Mouse (Mus musculus) T-helper 17 cell (primary cell): ENCODE results near the gene Ifi204.
"Not testable (repeated sequence)": the region's sequence is repeated elsewhere in the genome, so short reads cannot be mapped to it uniquely, and the experiment has no call there.

Experiments
- in situ Hi-C, 2 experiments: fragments of 300-600 bp; cut with MboI, MseI; formaldehyde crosslinking; loops; 1 replicate in 1 of 2; 2 replicates in 1 of 2; pipeline ENCODE4 v1.15.1; 2025; ENCODE audit warnings: high pct_unique_total_duplicates in 2 of 2

Ifi204 gene

DNA sequence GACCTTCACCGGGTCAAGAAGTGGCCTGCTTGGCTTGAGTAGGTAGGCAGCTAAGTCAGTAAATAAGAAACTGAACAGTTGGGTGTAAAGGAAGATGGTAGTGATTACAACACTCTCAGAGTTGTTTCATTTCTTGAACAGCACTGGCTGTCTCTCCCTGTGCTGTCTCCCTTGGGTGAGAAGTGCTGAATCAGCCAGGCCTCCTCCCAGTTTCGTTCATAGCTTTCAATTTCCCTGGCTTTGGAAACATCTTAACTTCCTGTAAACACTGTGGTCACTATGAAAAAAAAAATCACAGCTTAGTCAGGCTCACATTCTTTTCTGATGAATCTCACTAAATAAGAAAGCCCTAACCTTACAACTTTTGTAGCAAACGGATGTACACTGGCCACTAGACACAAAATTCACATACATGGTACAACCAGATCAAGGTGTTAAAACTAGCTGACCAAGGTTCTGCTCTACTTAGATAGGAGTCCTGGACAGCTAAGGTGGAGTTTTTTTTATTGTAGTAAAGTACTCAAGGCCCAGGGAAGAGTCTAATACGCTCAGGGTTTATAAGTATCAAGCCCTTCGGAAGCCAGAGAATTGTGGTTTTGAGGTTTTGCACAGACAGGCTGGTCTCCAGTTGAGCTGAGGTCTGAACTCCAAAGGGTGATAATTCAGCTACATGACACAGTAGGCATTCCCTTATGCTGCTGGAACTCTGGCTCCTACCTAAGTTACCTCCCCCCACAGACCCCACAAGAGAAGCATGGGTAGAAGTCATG lies at the start of gene Ifi204:
Gene Ifi204 (minus strand): TSS at position 96 of the 770 bp plus-strand sequence.
- in situ Hi-C loops: not testable (repeated sequence)

DNA sequence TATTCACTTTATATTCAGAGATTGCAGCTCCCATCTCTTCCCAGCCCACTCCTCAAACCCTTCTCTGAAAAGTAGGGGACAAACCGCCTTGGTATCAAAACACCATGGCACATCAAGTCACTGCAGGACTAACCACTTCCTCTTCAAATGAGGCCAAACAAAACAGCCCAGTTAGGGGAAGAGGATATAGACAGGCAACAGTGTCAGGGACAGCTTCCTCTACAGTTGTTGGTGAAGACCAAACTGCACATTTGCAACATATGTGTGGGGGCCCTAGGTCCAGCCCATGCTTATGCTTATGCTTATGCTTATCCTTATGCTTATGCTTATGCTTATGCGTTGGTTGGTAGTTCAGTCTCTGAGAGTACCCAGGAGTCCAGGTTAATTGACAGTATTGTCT lies 42.6 kb upstream of the Ifi204 start:
- in situ Hi-C loops: loop anchor here (5.0 to 25.0 kb wide), 2 partner anchors 138 to 653 kb away; no protein-coding TSS in a partner anchor

DNA sequence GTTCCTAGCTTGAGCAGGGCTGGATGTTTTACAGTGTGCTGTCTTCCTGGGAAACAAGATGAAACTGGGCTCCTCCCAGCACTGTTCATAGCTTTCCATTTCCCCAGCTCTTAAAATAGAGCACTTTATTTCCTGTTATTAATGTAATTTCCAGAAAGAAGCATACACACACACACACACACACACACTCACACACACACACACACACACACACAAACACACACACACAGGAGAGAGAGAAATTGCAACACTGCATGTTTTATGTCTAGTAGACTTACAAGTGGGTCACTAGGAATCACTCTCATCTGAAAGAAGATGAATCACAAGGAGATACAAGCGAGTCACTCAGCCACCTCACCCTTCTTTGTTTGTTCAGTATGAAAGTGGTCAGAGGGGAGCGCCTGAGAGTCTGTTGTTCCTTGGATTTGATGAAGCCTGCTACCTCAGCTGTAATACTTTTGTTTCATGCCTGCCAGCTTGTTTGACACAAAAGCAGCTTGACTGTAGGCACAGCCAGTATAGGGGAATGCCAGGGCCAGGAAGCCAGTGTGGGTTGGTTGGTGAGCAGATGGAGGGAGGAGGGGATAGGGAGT lies 36.0 kb upstream of the Ifi204 start:
- in situ Hi-C loops: loop anchor here in 1 of 2 experiments (25.0 kb wide), 1 partner anchor 660 kb away; no protein-coding TSS in a partner anchor

GRCm38 (mm10) chr1:173802207-173802606 lies 35.5 kb upstream of the Ifi204 start:
- in situ Hi-C loops: loop anchor here in 1 of 2 experiments (25.0 kb wide), 1 partner anchor 660 kb away; no protein-coding TSS in a partner anchor

DNA sequence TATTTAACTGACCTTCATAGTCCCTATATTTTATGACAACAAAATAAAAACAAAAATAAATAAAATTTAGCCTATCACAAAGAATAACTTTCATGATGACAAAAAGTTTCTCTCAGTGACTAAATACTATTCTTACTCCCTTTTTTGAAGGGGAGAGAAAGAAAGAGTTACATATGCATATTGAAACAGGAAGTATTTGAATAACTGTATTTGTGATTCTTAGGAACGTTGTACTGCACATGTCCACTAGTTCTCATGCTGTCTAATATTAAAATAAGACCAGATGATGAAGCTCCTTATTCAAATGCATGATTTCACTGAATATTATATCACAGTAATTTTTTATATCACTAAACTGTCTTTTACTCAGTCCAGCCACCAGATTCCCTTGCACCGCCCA lies 35.0 kb upstream of the Ifi204 start:
- in situ Hi-C loops: loop anchor here in 1 of 2 experiments (25.0 kb wide), 1 partner anchor 661 kb away; no protein-coding TSS in a partner anchor

DNA sequence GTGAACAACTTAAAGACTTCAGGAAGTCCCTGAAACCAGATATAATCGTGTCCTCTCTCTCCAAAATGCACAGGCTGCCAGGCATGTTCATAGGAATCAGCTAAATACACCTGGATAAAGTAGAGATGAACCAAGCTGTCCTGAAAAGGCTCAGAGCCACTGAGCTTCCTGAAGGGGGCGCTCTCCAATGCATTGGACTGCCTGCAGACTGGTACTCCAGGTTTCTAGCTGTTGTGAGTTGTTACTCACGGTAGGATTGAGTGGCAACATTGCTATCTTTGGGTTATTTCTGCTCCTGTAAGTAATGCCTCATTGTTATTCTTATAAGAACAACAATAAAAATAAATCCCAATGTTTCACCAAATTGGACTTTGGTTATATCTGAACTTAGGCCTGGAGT lies 6.7 kb upstream of the Ifi204 start:
- in situ Hi-C loops: loop anchor here (5.0 kb wide), 1 partner anchor 144 kb away; no protein-coding TSS in a partner anchor

GRCm38 (mm10) chr1:173760032-173760431 lies 6.7 kb downstream of the Ifi204 start:
- in situ Hi-C loops: not testable (repeated sequence)

DNA sequence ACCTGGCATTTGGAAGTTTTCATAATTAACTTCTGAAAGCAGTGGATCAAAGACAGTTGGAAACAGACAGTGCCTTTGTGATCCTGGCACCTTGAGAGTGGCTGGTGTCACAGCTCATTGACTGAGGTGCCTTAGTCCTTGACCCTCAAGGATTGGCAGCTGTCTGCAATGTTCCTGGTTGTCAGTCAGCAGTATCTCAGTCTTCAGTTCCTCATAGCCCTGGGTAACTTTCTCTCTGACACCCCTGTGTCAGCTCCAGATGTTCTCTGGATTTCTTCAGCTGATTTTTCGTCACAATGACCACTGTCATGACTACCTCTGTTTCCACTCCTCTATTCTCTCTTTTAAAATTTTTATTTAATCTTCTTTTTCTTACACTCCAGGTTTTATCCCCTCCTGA lies 24.5 kb downstream of the Ifi204 start:
- in situ Hi-C loops: no loop called here

DNA sequence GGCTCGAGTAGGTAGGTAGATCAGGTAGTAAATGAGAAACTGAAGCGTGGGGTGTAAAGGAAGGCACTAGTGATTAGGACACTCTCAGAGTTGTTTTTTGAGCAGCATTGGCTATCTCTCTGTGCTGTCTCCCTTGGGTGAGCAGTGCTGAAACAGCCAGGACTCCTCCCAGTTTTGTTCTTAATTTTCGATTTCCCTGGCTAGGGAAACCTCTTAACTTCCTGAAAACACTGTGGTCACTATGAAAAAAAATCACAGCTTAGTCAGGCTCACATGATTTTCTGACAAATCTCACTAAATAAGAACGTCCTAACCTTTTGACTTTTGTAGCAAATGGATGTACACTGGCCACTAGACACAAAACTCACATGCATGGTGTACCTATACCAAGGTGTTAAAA lies 25.1 kb downstream of the Ifi204 start, which contains the start of gene Ifi207:
Gene Ifi207 (minus strand): TSS at position 92 of the 400 bp plus-strand sequence.
- in situ Hi-C loops: no loop called here

GRCm38 (mm10) chr1:173740537-173740936 lies 26.2 kb downstream of the Ifi204 start:
- in situ Hi-C loops: no loop called here

- in situ Hi-C loops: no loop called here
Observed at GRCm38 (mm10) chr1:173736986-173737385, 29.8 kb downstream of the Ifi204 start.

DNA sequence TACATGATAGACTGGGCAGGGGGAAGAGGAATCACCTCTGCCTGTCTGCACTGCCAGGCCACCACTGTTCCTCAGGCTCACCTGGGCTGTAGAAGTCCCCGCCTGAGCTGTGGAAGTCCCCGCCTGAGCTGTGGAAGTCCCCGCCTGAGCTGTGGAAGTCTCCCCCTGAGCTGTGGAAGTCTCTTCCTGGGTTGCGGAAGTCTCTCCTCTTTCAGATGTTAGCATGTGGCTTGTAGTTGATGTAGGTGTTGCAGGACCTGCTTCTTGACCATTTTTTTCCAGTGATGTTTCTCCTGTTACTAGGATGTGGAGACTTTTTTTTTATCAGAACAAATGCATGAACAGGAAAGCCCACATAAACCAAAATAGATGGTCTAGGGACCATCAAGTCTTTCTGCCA lies 31.7 kb downstream of the Ifi204 start:
- in situ Hi-C loops: not testable (repeated sequence)

GRCm38 (mm10) chr1:173733219-173733618 lies 33.5 kb downstream of the Ifi204 start:
- in situ Hi-C loops: no loop called here
